Mouse (Mus musculus) regulatory T cell (primary cell): ENCODE results near the gene Pank1.

Source experiments
- in situ Hi-C: fragments of 300-600 bp; cut with MboI, MseI; formaldehyde crosslinking; loops from one replicate; pipeline ENCODE4 v1.15.1; 2025; ENCODE audit warnings: high pct_unique_total_duplicates

Pank1 gene

DNA sequence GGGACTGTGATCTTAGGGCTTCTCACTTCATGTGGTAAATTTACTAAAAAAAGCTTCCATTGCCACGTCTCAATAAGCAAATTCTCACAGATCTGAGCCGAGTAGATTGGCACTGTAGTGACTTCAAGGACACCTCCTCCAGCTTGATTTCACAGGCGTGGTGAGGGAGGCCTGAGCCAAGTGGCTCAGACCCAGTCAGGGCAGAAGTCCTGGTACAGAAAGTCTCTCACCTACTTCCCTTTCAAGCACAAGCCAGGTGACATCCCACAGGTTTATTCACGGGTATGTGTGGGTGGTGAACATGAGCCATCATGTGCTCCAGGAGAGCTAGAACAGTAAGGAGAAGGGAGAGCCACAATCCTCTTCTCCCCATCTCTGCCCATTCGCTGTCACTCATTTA is 1.9 kb upstream of the Pank1 start:
- in situ Hi-C loops: loop anchor here (5.0 kb wide), 1 partner anchor 36 kb away; no protein-coding TSS in a partner anchor

DNA sequence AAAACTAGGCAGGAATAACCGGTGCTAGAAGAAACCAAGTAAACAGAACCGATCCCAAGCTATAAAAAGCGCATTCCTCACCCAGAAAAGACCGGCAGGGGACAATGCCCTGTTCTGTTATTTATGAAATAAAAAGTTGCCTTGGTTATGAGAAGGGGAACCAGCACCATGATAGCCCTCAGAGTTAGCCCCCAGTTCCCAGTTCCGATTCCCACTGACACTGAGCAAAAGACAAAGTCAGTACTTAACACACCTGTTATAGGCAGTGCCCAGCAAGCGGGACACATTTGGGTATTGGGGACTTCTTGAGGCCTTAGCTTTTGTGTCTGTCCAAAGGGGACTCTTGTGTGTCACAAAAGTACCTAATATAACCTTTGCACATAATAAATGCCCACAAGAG is 369 bp upstream of the Pank1 start:
- in situ Hi-C loops: loop anchor here (5.0 kb wide), 1 partner anchor 38 kb away; no protein-coding TSS in a partner anchor

DNA sequence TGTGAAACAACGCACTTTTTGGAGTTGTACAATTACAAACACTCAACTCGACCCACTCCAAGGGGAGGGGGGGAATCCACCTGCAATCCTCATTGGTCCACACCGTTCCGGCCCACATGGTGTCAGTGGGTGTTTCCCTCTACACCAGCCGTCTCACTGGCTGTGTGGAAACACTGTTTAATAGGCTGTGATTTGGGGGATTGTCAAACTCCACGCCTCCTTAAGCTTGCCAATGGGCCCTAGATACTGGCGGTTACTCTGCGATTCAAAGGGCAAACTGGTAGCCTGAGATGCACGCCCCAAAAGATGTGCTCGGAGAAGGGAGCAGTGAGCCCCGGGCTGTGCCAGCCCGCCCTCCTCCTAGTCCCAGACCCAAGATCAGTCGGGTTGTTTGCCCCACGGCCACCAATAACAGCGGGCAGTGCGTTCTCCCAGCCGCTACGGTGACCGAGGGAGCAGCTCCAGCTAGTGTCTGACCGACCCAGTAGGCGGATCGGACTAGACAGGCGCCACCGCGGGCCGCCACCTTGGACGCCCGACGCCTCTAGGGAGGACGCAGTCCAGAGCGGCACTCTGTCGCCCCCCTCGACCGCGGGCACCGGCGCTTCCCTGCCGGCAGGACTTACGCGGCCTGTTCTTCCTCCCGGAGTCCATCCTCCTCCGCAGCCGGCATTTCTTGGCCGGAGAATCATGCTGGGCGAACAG is 1.2 kb downstream of the Pank1 start:
- in situ Hi-C loops: no loop called here

DNA sequence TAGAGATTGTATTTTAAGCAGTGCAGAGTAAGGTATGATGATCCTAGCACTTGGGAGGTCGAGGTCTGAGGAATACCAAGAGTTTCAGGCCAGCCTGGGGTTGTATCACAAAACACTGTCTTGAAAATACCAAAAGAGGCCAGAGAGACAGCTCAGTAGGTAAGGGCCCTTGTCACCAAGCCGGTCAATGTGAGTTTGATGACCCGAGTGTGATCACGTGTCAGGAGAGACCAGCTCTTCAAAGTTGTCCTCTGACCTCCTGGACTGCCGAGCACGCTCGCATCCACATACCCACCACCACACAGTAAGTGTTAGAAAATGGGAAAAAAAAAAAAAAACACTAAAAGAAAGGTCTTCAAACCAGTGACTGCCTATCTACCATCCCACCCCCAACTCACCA is 2.6 kb downstream of the Pank1 start:
- in situ Hi-C loops: no loop called here

DNA sequence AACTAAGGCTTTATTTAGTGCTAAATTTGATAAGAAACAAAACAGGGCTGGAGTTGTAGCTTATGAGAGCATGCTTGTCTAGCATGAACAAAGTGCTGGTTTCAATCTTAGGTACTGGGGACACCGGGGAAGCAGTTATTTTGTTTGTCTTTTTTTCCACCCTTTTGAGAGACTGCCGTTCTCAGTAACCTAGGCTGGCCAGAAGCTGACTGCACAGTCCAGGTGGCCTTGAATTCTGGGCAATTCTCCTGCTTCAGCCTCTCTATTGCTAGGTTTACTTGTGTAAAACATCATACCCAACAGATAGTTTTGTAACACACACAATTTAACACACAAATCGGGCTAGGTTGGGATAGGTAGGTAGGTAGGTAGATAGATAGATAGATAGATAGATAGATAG is 9.9 kb downstream of the Pank1 start:
- in situ Hi-C loops: no loop called here

DNA sequence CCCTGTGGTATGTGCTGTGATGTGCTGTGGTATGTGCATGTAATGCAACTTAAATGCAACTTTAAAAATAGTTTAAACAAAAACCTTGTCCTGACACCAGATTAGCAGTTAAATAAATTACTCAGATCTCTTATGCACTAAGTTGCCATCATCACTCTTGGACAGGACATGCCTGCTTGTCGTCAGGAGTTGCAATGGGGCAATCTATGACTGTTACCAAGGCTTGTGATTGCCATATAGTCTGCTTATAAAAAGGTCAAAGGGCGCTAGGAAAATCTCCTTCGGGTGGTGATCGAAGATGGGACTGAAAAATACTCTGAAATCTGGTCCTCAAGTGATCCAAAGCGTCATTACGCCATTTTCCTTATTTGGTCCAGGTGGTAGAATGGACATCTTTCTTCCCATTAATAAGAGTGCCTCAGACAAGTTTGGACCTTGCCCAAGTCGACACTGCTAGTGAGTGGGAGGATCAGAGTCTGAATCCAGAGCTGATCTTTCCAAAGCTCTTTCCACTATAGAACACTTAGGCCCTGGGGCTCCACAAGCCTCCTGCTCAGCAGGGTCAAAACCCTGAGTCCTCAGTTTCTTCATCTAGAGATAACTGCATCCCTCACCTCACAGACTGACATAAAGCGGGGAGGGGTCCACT is 11.0 kb downstream of the Pank1 start:
- in situ Hi-C loops: no loop called here

DNA sequence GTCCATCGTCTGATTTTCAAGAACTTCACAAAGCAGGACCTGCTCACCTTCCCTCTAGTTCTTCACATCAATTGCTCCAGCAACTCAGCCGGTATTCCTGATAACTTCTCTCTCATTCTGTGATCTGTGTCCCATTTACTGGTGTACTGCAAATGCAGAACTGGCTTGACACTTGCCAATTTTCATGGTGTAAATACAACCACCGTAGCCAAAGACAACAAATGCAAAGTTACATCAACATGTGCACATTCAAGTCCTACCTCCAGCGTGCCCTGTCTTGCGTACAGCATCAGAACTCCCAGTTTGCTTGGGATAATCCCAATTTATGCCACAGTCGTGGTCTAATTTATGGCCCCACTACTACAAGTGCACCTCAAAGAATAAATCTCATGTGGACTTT is 15.5 kb downstream of the Pank1 start:
- in situ Hi-C loops: no loop called here

DNA sequence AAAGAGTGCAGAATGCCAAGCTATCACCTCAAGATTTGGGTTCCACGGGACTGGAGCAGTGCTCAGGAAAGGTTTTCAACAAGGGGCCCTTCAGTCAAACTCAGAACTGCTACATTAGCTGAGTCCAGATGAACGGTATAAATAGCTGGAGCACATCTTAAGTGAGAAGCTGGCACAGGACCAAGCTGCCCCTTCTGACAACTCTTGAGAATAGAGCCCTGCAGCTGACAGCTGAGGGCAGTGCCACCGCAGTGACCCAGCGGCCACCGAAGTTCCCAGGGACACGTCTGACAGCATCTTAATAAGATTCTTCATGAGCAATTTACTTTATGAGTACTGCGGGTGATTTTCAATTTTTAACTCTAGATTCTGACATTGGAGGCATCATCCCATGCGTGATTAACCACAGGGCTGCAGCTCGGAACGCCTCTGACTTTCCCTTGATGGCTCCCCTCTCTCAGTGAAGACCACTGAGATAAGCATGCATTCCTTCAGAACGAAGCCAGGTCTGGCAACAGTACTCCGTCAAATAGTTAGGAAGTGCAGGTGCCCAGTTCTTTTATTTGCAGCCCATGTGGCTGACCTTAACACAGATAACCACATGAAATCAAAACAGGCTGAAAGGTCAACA is 23.1 kb downstream of the Pank1 start:
- in situ Hi-C loops: no loop called here

DNA sequence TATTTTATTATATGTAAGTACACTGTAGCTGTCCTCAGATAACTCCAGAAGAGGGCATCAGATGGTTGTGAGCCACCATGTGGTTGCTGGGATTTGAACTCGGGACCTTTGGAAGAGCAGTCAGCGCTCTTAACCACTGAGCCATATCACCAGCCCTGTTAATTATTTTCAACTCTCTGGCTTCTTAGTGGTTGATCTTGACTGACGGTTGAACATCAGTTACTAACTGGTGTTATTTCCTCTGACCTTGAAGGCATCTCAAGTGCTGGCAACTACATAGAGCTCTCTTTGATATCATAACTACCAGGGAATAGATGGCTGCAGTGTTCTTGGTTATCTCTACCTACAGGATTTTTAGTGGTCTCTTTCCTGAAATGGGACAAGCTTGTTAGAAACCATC is 28.1 kb downstream of the Pank1 start:
- in situ Hi-C loops: no loop called here

DNA sequence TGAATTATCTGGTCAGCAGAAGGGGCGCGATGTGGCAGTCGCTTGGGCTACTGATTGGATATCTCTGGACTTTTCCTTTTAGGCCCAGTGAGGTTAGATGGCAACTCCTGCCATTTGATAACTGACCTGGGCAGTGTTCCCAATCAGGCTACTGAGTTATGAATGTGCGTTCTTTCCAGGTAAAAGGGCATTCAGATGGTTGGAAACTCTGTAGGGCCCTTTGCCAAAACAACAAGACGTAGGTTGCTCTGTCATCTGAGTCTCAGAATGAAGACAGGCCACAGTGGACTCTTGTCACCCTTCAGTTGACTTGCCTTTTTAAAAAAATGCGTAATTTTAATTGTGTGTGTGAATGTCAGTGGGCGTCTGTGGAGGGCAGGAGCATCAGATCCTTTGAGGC is 29.8 kb downstream of the Pank1 start:
- in situ Hi-C loops: no loop called here

DNA sequence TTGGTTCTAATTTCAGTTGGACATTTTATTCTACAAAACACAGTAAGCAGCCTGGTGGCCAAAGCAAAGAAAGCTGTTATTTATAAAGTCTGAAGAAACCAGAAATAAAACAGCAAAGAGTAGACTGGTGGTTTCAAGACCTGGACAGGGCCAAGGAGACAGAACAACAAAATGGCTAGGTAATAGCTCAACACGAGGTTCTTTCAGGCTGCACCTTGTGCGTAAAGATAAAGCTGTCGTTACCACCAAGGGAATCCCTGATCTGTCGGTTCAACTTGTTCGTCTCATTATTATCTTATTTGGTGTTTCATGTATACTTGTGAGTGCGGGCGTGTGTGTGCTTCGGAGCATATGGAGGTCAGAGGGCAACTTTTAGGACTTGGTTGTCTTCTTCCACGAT is 31.1 kb downstream of the Pank1 start:
- in situ Hi-C loops: no loop called here

DNA sequence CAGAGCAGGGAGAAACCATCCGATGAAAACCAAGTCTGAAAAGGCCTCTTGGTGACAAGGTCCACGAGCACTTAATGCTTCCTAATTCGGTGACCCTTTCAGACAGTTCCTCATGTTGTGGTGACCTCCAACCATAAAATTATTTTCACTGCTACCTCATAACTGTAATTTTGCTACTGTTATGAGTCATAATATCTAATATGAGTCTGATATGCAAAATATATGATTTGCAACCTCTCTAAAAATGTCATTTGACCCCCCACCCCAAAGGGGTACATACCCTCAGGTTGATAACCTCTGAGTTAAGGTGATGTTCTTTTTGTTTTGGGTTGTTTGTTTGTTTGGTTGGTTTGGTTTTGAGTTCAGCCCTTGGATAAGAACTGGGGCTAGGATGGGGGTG is 32.2 kb downstream of the Pank1 start:
- in situ Hi-C loops: no loop called here

DNA sequence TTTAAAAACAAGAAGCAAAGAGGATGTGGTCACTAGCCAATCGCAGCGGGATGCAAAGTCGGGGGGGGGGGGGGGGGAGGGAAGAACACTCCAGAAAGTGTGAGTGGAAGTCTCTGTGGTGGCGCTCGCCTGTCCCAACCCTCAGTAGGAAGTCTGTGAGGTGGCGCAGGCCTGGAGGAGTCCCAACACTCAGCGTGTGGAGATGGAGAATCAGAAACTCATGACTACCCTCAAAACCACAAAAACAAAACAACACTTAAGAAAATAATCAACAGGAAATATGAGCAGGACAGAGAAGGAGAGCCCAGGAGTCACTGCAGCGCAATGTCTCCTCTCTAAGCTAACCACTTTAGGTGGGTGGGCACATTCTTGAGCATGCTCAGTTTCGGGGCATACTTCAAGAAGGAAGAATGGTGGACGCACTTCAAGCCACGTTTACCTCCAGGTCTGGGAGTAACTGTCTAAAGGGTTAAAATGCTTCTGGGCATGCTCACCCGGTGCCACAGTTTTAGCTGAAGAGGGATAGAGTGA is 32.7 kb downstream of the Pank1 start:
- in situ Hi-C loops: no loop called here

DNA sequence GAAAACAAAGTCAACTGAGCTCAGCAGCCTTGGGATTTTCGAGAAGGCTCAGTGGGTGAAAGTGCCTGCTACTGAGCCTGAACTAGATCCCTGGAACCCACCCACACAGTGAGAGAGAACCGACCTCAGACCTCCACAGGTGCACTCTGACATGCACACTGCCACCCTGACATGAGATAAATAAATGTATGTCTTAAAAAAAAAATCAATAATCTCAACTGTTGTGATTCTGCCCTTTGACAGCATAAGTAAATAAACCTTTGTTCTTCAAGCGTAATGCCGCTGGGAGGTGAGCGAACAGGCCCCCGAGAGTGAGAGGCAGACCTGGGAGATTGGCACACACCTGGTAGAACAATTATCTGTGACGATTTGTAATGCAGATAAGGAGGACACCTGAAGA is 33.2 kb downstream of the Pank1 start:
- in situ Hi-C loops: no loop called here

DNA sequence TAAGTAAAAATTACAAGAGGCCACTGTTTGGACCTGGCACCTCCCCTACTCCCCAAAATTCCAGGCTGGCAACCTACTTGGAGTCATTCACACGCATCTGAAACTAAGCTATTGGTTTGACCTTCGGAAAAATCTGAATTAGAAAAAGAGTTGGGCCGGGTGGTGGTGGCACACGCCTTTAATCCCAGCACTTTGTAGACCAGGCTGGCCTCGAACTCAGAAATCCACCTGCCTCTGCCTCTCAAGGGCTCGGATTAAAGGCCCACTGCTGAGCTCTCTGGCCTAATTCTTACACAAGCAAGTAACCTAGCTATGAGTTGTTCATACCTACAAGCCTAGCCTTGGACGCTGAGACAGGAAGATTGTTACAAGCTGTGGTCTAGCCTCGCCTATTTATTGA is 33.9 kb downstream of the Pank1 start:
- in situ Hi-C loops: no loop called here

DNA sequence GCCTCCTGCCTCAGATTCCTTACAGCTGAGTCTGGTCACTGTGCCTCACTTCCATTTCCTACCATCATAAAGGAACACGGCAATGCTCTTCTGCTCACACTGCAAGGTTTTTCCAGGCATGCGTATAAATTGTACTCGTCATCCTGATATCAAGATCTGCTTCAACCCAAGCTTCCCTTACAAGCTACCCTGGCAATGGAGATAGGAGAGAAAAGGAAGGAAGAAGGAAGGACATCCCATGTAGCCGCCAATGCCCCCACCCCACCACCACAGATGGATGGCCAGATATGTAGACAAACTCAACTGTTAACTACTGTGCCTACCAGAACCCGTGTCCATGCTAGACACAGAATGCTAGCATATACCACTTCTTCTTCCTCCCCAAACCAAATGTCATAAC is 34.5 kb downstream of the Pank1 start:
- in situ Hi-C loops: no loop called here

DNA sequence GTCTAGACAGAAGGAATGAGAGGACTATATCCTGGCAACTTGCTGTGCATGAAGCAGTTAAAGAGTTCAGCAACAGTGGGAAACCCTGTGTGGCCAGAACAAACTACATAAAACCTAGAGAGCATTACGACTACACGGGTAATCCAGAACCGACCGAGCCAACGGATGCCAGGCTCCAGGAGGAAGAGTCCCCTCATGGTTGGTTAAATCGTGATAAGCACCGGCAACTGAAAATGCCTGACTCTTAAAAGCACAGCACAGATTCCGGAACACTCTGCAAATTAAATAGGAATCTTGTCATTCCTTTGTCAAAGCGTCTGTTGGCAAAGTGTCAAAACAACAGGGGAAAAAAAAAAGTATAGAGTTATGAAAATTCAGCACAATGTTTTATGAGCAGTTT is 35.2 kb downstream of the Pank1 start:
- in situ Hi-C loops: no loop called here

DNA sequence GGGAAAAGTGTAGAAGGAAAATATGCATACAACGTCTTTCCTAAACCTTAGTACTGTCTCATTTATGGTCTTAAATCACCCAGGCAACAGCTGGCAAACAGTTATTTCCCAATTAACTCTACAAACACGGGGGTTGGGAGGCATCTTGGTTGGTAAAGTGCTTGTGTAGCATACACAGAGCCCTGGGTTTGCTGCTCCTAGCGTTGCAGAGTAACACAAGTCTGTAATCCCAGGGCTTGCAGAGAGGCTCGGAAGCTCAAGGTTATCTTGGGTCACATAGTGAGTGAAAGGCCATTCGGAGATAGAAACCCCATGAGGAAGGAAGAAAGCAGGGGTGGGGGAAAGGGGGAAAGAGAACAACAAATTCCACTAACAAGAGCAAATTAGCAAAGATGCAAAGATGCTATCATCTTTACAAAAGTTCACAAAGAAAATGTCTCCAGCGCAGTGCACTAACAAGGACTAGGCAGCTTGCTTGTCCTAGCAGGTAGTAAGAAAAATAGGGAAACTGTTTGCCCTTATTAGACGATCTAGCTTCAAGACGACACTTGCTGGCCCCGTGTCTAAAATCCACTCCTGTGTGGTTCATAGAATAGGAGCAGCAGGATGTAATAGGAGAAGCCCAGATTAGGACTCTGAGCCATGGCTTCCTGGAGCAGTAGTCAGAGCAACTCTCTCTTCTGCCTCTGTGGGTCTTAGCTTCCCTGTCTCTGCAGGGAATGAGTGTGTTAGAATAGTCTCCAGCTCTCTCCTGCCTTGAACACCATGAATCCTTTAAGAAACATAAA is 37.3 kb downstream of the Pank1 start:
- in situ Hi-C loops: no loop called here

DNA sequence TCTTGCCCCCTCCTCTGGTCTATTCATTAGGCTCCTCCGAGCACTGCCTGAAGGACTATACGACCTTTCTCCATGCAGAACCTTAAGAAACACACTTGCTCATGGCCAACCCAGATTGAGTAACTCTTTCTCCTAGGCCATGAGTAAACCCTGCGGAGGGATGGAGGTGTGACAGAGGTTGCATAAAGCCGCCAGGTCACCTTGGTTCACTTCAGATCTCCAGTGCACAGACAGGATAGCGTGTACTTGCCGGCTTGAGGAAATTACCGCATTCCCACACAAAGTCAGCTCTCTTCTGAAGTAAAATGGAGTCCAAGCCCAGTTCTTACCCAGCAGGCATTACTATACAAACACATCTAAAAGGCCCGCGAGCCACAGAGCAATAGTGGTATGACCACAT is 40.6 kb downstream of the Pank1 start:
- in situ Hi-C loops: no loop called here

DNA sequence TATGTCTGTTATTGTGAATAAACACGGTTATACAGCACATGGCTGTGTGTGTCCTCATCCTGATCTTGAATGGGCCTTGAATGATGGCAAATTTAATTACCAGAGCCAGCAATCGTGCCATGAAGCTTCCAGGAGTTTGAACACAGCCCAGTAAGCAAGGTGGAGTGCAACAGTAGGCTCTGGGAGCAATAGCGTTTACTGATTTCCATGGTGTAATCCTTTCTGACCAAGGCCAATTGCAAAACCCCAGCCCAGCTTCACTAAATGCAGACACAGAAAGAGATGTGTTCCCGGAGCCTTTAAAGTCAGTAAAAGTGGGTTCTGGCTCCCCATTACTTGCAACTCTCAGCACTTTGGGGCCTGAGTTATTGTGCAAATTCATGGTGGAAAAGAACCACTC is 47.6 kb downstream of the Pank1 start:
- in situ Hi-C loops: no loop called here

DNA sequence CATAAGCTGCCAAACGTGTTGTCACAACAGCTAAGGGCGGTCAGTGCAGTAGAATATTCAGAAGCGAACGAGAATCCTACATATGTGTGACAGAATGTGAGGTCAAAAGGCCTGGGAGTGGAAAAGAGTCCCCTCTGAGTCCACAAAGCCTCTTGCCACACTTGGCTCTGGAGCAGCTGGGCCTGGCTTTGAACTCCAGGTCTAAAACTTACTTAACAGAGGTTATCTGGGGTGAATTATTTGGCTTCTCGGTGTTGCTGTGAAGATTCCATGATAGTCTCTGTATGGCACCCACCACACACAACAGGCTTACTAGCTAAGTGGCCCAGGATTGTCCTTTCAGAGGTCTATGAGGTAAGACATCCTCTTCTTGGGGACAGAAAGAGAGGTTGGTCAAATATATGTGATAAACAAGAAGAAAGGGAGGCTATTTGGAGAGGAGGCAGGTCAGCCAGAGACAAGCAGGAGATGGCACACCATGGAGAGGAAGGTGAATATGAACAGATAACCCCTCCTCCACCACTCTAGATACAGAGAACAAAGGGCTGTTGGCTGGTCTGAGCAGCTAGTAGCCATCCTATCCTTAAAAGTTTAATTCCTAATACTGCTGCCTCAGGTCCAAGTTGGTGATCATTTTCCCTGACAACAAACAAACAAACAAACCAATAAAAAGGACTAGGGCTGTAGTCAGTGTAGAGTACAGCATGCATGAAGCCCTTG is 51.2 kb downstream of the Pank1 start:
- in situ Hi-C loops: no loop called here
